Mouse (Mus musculus) lung, adult 2 months (tissue): ENCODE measurements at regions not wholly inside any gene's neighbourhood (a gene's known extent, or its start where the extent isn't known, plus 50 kb on each side); places are given as distances from the start of the nearest gene placed in this dataset.

Experiments
- DNase-seq: peaks from one replicate; pipeline ENCODE4 v3.0.0; 2022
- H3K4me1 ChIP-seq: fragments of 200-500 bp; 2 replicates; pipeline ENCODE4 v1.6.1; 2011; ENCODE audit warnings: low read length; ENCODE audit not compliant: control insufficient read depth, insufficient read depth
- H3K4me3 ChIP-seq: fragments of 200-500 bp; replicated peaks from 2 replicates; pipeline ENCODE3; 2011; ENCODE audit warnings: low read depth, mild to moderate bottlenecking, control low read depth, low read length; ENCODE audit errors: extremely low read depth
- CTCF ChIP-seq: fragments of 200-500 bp; IDR thresholded peaks from 2 replicates; pipeline ENCODE4 v1.5.1; 2011; ENCODE audit warnings: mild to moderate bottlenecking, low read length, control low read depth; ENCODE audit not compliant: insufficient read depth
- POLR2A ChIP-seq: fragments of 200-500 bp; IDR thresholded peaks from 2 replicates; pipeline ENCODE4 v1.6.1; 2011; ENCODE audit warnings: low read depth, mild to moderate bottlenecking, control low read depth, low read length, borderline replicate concordance; ENCODE audit errors: extremely low read depth
- WGBS: fragments of 180-500 bp; shearing (Covaris S2); methylation state at CpG from one replicate; pipeline ENCODE4 v1.1.7; 2018; 5-methylcytosine and 5-hydroxymethylcytosine counted together

DNA sequence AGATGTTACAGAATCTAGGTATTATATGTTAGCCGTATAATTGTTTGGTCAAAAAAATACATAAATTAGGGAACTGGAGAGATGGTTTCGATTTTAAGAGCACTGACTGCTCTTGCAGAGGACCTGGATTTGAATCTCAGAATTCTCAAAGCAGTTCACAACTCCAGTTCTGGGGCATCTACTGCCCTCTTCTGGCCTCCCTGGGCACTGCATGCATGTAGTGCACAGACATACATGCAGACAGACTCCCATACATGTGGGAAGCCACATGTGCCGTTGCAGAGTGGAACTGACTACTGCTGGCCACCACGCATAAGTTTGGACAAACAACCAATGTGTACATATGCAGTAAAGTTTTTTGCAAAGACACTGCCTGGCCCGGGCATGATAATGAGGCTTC is 62.0 kb upstream of the Foxn2 start:
- no peak for DNase-seq
- 91% methylated on average over 5 of the region's 5 CpGs for WGBS

DNA sequence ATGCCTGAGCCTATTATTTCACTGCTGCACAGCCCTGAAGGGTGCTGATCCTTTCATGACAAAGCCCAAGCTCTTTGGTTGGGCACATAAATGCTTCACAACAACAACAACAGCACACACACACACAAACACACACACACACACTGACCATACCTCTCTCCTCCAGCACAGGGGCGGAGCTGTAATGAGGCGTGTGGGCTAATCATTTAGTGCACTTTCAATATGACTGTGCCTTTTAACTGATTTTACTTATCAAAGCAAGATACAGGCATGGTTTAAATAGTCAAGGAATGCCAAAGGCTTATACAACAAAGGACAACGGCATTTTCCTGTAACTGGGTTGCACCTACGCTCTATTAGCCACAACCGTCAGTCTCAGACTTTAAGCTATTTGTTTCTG is 61.1 kb upstream of the Foxn2 start:
- Histone ChIP-seq H3K4me3 (no peak overlapping the region), H3K4me1 (no peaks in the 10 kb centered on the region)
- DNase-seq, result no peak
- 93% methylated on average over 5 of the region's 5 CpGs for WGBS
- TF ChIP-seq CTCF, result no peak
- no peak for TF ChIP-seq POLR2A

More for the DNA sequence above, 62.0 kb upstream of the Foxn2 start:
- no peaks in the 10 kb centered on the region for H3K4me1 ChIP-seq
- TF ChIP-seq CTCF (no peak), POLR2A (no peak)
- no peak overlapping the region for H3K4me3 ChIP-seq

DNA sequence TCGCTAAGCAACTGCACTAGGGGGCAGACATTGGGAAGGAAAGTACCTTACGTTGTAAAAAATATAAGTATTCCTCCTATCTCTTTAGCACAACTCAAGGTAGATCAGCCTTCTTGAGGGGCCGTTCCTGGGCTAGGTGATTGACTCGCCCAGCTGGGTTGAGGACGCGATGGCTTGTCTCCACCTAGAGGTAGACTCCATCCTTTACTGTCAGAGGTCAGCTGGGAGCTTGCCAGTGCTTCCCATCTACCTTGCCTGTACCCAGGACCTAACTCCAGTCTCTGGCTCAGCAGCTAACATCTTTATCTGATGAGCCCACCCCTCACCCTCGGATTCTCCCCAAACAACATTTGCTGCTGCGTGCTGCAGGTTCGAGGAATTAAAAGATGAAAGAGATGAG is 59.4 kb upstream of the Foxn2 start:
- H3K4me3 ChIP-seq, result no peak overlapping the region
- DNase-seq, result no peak
- 49% methylated on average over 9 of the region's 9 CpGs for WGBS
- TF ChIP-seq CTCF, result peak; percentile 33; the same call in 1 of the 2 replicates
- no peak for TF ChIP-seq POLR2A
- no peaks in the 10 kb centered on the region for H3K4me1 ChIP-seq

DNA sequence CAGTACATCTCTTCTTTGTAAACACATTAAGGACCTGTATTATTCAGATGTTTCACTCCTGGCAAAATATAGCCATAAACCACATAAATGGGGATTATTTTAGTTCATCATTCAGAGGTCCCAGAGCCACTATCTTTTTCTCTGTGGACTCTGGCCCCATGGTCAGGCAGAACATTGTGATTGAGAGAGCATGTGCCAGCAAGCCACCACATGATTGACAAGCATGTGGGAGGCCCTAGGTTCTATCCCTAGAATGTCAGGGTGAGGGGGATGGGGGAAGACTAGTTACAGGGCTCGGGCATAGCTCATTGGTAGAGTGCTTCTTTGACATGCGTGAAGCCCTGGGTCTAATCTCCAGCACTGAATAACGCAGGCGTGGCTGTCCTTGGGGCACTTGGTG is 57.1 kb upstream of the Foxn2 start:
- H3K4me1 ChIP-seq, result no peaks in the 10 kb centered on the region
- DNase-seq, result no peak
- 83% methylated on average over 4 of the region's 4 CpGs for WGBS
- no peak for TF ChIP-seq POLR2A
- TF ChIP-seq CTCF, result no peak
- no peak overlapping the region for H3K4me3 ChIP-seq

DNA sequence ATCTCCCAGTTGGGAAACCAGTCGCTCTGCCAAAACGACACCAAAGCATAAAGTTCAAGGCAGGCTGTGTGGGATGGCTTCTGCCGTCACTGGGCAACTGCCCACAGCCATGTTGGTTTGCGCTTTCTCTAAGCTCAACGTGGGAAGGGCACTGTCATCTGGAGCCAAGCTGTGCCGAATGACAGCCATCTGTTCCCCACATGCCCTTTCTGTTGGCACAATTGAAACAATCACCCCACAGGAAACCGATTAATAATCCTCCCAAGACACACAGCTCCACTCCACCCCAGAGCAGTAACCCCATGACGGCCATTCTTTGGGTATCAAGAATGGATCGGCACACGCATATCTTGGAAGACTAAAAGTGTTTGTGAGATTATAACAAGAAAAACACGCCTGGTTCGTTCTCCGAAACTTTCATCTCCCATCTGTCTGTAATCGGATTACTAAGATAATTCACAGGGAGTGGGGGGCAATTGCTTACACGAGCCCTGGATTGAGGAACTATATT is 52.0 kb upstream of the Foxn2 start:
- Histone ChIP-seq H3K4me3 (no peak overlapping the region), H3K4me1 (no peaks in the 10 kb centered on the region)
- no peak for DNase-seq
- TF ChIP-seq POLR2A (no peak), CTCF (no peak)
- 80% methylated on average over 15 of the region's 15 CpGs for WGBS

DNA sequence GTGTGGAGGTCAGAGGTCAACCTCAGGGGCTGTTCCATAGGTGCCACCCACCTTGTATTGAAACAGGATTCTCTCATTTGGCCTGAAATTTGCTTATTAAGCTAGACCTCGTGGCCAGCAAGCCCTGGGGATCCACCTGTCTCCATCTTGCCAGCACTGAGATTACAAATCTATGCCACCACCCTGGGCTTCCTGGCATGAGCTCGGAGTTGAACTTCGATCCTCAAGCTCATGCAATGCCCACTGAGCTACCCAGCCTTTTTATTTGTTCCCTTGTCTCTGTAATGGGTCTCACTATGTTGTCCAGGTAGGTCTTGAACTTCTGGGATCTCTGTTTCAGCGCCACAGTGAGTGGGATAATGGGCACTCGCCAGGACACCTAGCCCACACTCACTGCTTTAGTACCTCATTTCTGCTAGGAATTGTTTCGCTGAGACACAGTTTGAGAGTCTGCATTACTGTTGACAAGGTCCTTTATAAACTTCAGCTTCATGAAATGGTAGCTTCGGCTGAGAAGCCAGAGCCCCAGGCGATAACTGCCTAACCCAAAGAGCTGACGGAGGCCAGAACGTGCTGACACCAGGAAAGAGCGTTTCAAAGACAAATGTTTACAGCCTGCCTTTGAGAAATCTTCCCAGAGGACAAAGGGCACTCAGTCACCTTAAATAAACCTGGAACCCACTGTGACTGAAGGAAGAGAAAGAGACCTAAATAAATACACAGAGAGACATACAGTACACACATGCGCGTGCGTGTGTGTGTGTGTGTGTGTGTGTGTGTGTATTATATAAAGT is 50.6 kb upstream of the Foxn2 start:
- no peak for TF ChIP-seq CTCF
- no peak for TF ChIP-seq POLR2A
- Histone ChIP-seq H3K4me1 (no peaks in the 10 kb centered on the region), H3K4me3 (no peak overlapping the region)
- no peak for DNase-seq
- 56% methylated on average over 14 of the region's 14 CpGs for WGBS
